Mouse (Mus musculus) gastrocnemius, postnatal 25 days (tissue): ENCODE measurements around the gene Wfdc15b. TPM values are rescaled to one million over a fixed set of nuclear protein-coding genes. Genes with fewer than 3 reads are reported as not detected.
"Not testable (repeated sequence)": the region's sequence is repeated elsewhere in the genome, so short reads cannot be mapped to it uniquely, and the experiment has no call there.

Experiments
- DNase-seq: peaks from one replicate; pipeline ENCODE4 v3.0.0; 2022
- long read RNA-seq, 2 experiments: library from polyadenylated mRNA; stranded (forward); transcript quantifications; one replicate each; pipeline ENCODE4 v2.0.0; 2021
- total RNA-seq, 2 experiments: library from RNA; stranded (reverse); gene quantifications; 1 replicate in 1 of 2; 2 replicates in 1 of 2; pipeline ENCODE4 v1.2.3; 2021

The Wfdc15b gene
- not detected for total RNA-seq
- long read RNA-seq, experiment 1, result 0 reads
- long read RNA-seq, experiment 2, result 0 reads

GRCm38 (mm10) chr2:164221522-164221921 is at the start of gene Wfdc15b:
Gene Wfdc15b, minus strand, starts transcription at chr2:164221660.
- DNase-seq, result no peak

GRCm38 (mm10) chr2:164256540-164256939 is 35.1 kb upstream of the Wfdc15b start, which contains the start of gene Svs3b:
Gene Svs3b, minus strand, starts transcription at chr2:164256640.
- DNase-seq, result not testable (repeated sequence)

- no peak for DNase-seq
Measured at GRCm38 (mm10) chr2:164238366-164238765, 16.9 kb upstream of the Wfdc15b start, which contains the start of gene Svs2. Gene Svs2, minus strand, starts transcription at chr2:164238466.

- DNase-seq, result no peak
Measured at GRCm38 (mm10) chr2:164232671-164233070, 11.2 kb upstream of the Wfdc15b start.

GRCm38 (mm10) chr2:164228361-164229070 is 7.1 kb upstream of the Wfdc15b start:
- no peak for DNase-seq

GRCm38 (mm10) chr2:164219295-164219694 is 2.2 kb downstream of the Wfdc15b start:
- no peak for DNase-seq

- no peak for DNase-seq
Measured at GRCm38 (mm10) chr2:164212711-164213110, 8.7 kb downstream of the Wfdc15b start.

GRCm38 (mm10) chr2:164210892-164211291 is 10.6 kb downstream of the Wfdc15b start:
- no peak for DNase-seq

- DNase-seq, result no peak
Measured at GRCm38 (mm10) chr2:164206676-164207075, 14.8 kb downstream of the Wfdc15b start.

GRCm38 (mm10) chr2:164206011-164206410 is 15.4 kb downstream of the Wfdc15b start:
- DNase-seq, result not testable (repeated sequence)

GRCm38 (mm10) chr2:164199626-164200327 is 21.7 kb downstream of the Wfdc15b start, which contains the start of gene Wfdc15a:
Gene Wfdc15a, minus strand, starts transcription at chr2:164200130.
- DNase-seq, result no peak

- DNase-seq, result no peak
Measured at GRCm38 (mm10) chr2:164196700-164196990, 24.8 kb downstream of the Wfdc15b start.

- no peak for DNase-seq
Measured at GRCm38 (mm10) chr2:164195971-164196699, 25.3 kb downstream of the Wfdc15b start.

GRCm38 (mm10) chr2:164194959-164195630 is 26.4 kb downstream of the Wfdc15b start:
- DNase-seq, result no peak

- no peak for DNase-seq
Measured at GRCm38 (mm10) chr2:164192279-164192678, 29.2 kb downstream of the Wfdc15b start.

GRCm38 (mm10) chr2:164190576-164190975 is 30.9 kb downstream of the Wfdc15b start, which contains the start of gene Wfdc12:
Gene Wfdc12, minus strand, starts transcription at chr2:164190608.
- DNase-seq, result no peak

- DNase-seq, result no peak
Measured at GRCm38 (mm10) chr2:164188722-164189121, 32.7 kb downstream of the Wfdc15b start.

- DNase-seq, result no peak
Measured at GRCm38 (mm10) chr2:164184145-164184719, 37.2 kb downstream of the Wfdc15b start.

- no peak for DNase-seq
Measured at GRCm38 (mm10) chr2:164183340-164183739, 38.1 kb downstream of the Wfdc15b start.

- DNase-seq, result no peak
Measured at GRCm38 (mm10) chr2:164182692-164183255, 38.7 kb downstream of the Wfdc15b start, which contains the start of gene Wfdc5. Gene Wfdc5, minus strand, starts transcription at chr2:164182742.

GRCm38 (mm10) chr2:164180770-164181169 is 40.7 kb downstream of the Wfdc15b start:
- DNase-seq, result no peak
